Mouse (Mus musculus) liver, embryonic 11.5 days (tissue): ENCODE measurements around the gene Olfr996. TPM values are rescaled to one million over a fixed set of nuclear protein-coding genes. Genes with fewer than 3 reads are reported as not detected.
"Not testable (repeated sequence)": the region's sequence is repeated elsewhere in the genome, so short reads cannot be mapped to it uniquely, and the experiment has no call there.

Experiments
- ATAC-seq: fragments of 200-750 bp; cut with Nextera tagmentation; replicated peaks from 2 replicates; pipeline ENCODE4 v1.8.0; 2017; ENCODE audit warnings: moderate number of reproducible peaks, mild to moderate bottlenecking, moderate TSS enrichment, moderate library complexity; ENCODE audit not compliant: low FRiP score
- DNase-seq: peaks from one replicate; pipeline ENCODE4 v3.0.0-alpha.2; 2017; ENCODE audit warnings: low spot score
- H3K27ac ChIP-seq: fragments of 300-500 bp; sonication (generic); 2 replicates; pipeline ENCODE4 v1.5.1; 2014; ENCODE audit warnings: mild to moderate bottlenecking, low read depth, low read length, control low read depth
- H3K27me3 ChIP-seq: fragments of 300-500 bp; sonication (generic); replicated peaks from 2 replicates; pipeline ENCODE4 v1.6.1; 2014; ENCODE audit warnings: low read length, mixed read lengths; ENCODE audit not compliant: control insufficient read depth, insufficient read depth
- H3K36me3 ChIP-seq: fragments of 300-500 bp; sonication (generic); 2 replicates; pipeline ENCODE4 v1.6.1; 2014; ENCODE audit warnings: mild to moderate bottlenecking, low read length, moderate library complexity, mixed read lengths; ENCODE audit not compliant: control insufficient read depth, insufficient read depth
- H3K4me1 ChIP-seq: fragments of 300-500 bp; sonication (generic); replicated peaks from 2 replicates; pipeline ENCODE4 v1.6.1; 2014; ENCODE audit warnings: low read length, mixed read lengths; ENCODE audit not compliant: control insufficient read depth, insufficient read depth
- H3K4me2 ChIP-seq: fragments of 300-500 bp; sonication (generic); 2 replicates; pipeline ENCODE4 v1.6.1; 2014; ENCODE audit warnings: mild to moderate bottlenecking, control low read depth, moderate library complexity
- H3K4me3 ChIP-seq: fragments of 300-500 bp; sonication (generic); 2 replicates; pipeline ENCODE4 v1.5.1; 2014; ENCODE audit warnings: low read depth, low read length, control low read depth
- H3K9ac ChIP-seq: fragments of 300-500 bp; sonication (generic); 2 replicates; pipeline ENCODE4 v1.6.1; 2014; ENCODE audit warnings: low read depth, low read length, control low read depth
- H3K9me3 ChIP-seq: fragments of 300-500 bp; sonication (generic); 2 replicates; pipeline ENCODE4 v1.6.1; 2016; ENCODE audit warnings: low read length, inconsistent platforms, mixed read lengths; ENCODE audit not compliant: control insufficient read depth
- WGBS: fragments of 180-500 bp; shearing (Covaris S2); extraction: QIAGEN DNeasy Blood & Tissue Kit; methylation state at CpG from one replicate; pipeline ENCODE4 v1.1.7; 2014; 5-methylcytosine and 5-hydroxymethylcytosine counted together
- polyA plus RNA-seq: library from polyadenylated mRNA; unstranded; fragments of >200 nt; fragmentation: Nextera tagmentation; extraction: Ambion mirVana; gene quantifications from 2 replicates; pipeline ENCODE4 v1.2.1, GENCODE M21; 2014

Gene Olfr996
- polyA plus RNA-seq, result not detected in 2 replicates

GRCm38 (mm10) chr2:85578915-85579314 lies at the start of gene Olfr996:
Olfr996 (plus strand) TSS chr2:85579215.
- Histone ChIP-seq H3K9ac (no peak within 1 kb of the TSS), H3K4me2 (no peak within 1 kb of the TSS), H3K9me3 (no peaks in the 10 kb centered on the region), H3K27ac (no peak within 1 kb of the TSS), H3K36me3 (no peaks in the 10 kb centered on the region), H3K4me1 (no peaks in the 10 kb centered on the region), H3K4me3 (no peak within 1 kb of the TSS), H3K27me3 (no peaks in the 10 kb centered on the region)
- DNase-seq (no peak), ATAC-seq (no peak)

GRCm38 (mm10) chr2:85532082-85532778 lies 46.8 kb upstream of the Olfr996 start:
- DNase-seq, result no peak
- Histone ChIP-seq H3K27me3 (no peaks in the 10 kb centered on the region), H3K4me1 (no peaks in the 10 kb centered on the region), H3K9ac (no peak overlapping the region), H3K4me3 (no peak overlapping the region), H3K9me3 (no peaks in the 10 kb centered on the region), H3K4me2 (no peak overlapping the region), H3K36me3 (no peaks in the 10 kb centered on the region), H3K27ac (no peak overlapping the region)
- no peak for ATAC-seq
- 70% methylated on average over 2 of the region's 2 CpGs for WGBS

- Histone ChIP-seq H3K9me3 (no peaks in the 10 kb centered on the region), H3K9ac (no peak overlapping the region), H3K4me2 (no peak overlapping the region), H3K36me3 (no peaks in the 10 kb centered on the region), H3K4me1 (no peaks in the 10 kb centered on the region), H3K27ac (no peak overlapping the region), H3K4me3 (no peak overlapping the region), H3K27me3 (no peaks in the 10 kb centered on the region)
- DNase-seq (no peak), ATAC-seq (no peak)
- WGBS, result 83% methylated on average over 1 of the region's 1 CpGs
Measured at GRCm38 (mm10) chr2:85533934-85534333, 45.1 kb upstream of the Olfr996 start.

- H3K4me1 ChIP-seq, result no peaks in the 10 kb centered on the region
- H3K27ac ChIP-seq, result no peak overlapping the region
- H3K4me3 ChIP-seq, result no peak overlapping the region
- H3K36me3 ChIP-seq, result no peaks in the 10 kb centered on the region
- ATAC-seq (no peak), DNase-seq (no peak)
- H3K27me3 ChIP-seq, result no peaks in the 10 kb centered on the region
- H3K9ac ChIP-seq, result no peak overlapping the region
- no peak overlapping the region for H3K4me2 ChIP-seq
- 56% methylated on average over 1 of the region's 1 CpGs for WGBS
- H3K9me3 ChIP-seq, result no peaks in the 10 kb centered on the region
Measured at GRCm38 (mm10) chr2:85554806-85555205, 24.2 kb upstream of the Olfr996 start.

GRCm38 (mm10) chr2:85560226-85560625 lies 18.8 kb upstream of the Olfr996 start:
- Histone ChIP-seq H3K4me3 (no peak overlapping the region), H3K9me3 (no peaks in the 10 kb centered on the region), H3K27me3 (no peaks in the 10 kb centered on the region), H3K4me1 (no peaks in the 10 kb centered on the region), H3K4me2 (no peak overlapping the region), H3K36me3 (no peaks in the 10 kb centered on the region), H3K27ac (no peak overlapping the region), H3K9ac (no peak overlapping the region)
- DNase-seq (no peak), ATAC-seq (no peak)
- WGBS, result 50% methylated on average over 4 of the region's 4 CpGs

- no peak for DNase-seq
Measured at GRCm38 (mm10) chr2:85561187-85561586, 17.8 kb upstream of the Olfr996 start.

GRCm38 (mm10) chr2:85588648-85589047 lies 9.6 kb downstream of the Olfr996 start, which contains the start of gene Olfr998:
Olfr998 (plus strand) TSS chr2:85588948.
- not testable (repeated sequence) for H3K9me3 ChIP-seq, DNase-seq, ATAC-seq, H3K27me3 ChIP-seq, H3K4me3 ChIP-seq, H3K36me3 ChIP-seq, H3K4me2 ChIP-seq, H3K9ac ChIP-seq, H3K4me1 ChIP-seq, H3K27ac ChIP-seq
- WGBS, result 81% methylated on average over 2 of the region's 2 CpGs

More at GRCm38 (mm10) chr2:85561187-85561586, 17.8 kb upstream of the Olfr996 start:
- Histone ChIP-seq H3K9me3 (no peaks in the 10 kb centered on the region), H3K4me2 (no peak overlapping the region), H3K4me3 (no peak overlapping the region), H3K4me1 (no peaks in the 10 kb centered on the region), H3K27me3 (no peaks in the 10 kb centered on the region), H3K27ac (no peak overlapping the region), H3K9ac (no peak overlapping the region), H3K36me3 (no peaks in the 10 kb centered on the region)
- ATAC-seq, result no peak
- WGBS, result 21% methylated on average over 4 of the region's 4 CpGs

- Histone ChIP-seq H3K4me1 (no peaks in the 10 kb centered on the region), H3K27me3 (no peaks in the 10 kb centered on the region), H3K9ac (no peak within 1 kb of the TSS), H3K27ac (no peak within 1 kb of the TSS), H3K9me3 (no peaks in the 10 kb centered on the region), H3K36me3 (no peaks in the 10 kb centered on the region), H3K4me2 (no peak within 1 kb of the TSS), H3K4me3 (no peak within 1 kb of the TSS)
- no peak for DNase-seq
- no peak for ATAC-seq
- WGBS, result 47% methylated on average over 1 of the region's 1 CpGs
Measured at GRCm38 (mm10) chr2:85611803-85612202, 32.8 kb downstream of the Olfr996 start, which contains the start of gene Olfr1000. Olfr1000 (minus strand) TSS chr2:85611903.
